Mouse (Mus musculus) myocyte (in vitro differentiated cells): ENCODE results near the gene Lbh.

ENCODE experiments used
- MAX ChIP-seq: IDR thresholded peaks from one replicate; pipeline ENCODE4 v1.6.1; 2011; ENCODE audit warnings: low read depth, mild to moderate bottlenecking, control low read depth
- MYOD1 ChIP-seq, 3 experiments: IDR thresholded peaks; one replicate each; pipeline ENCODE4 v1.6.1; 2011; ENCODE audit warnings: control low read depth in 2 of 3, low read depth in 2 of 3, mild to moderate bottlenecking in 2 of 3, moderate library complexity in 1 of 3; ENCODE audit not compliant: insufficient read length in 2 of 3, control insufficient read depth in 1 of 3
- POLR2A ChIP-seq: IDR thresholded peaks from one replicate; pipeline ENCODE4 v1.6.1; 2011; ENCODE audit warnings: low read depth, mild to moderate bottlenecking, control low read depth, moderate library complexity; ENCODE audit not compliant: insufficient read length
- POLR2AphosphoS2 ChIP-seq: IDR thresholded peaks from one replicate; pipeline ENCODE4 v1.6.1; 2011; ENCODE audit warnings: low read depth, control low read depth; ENCODE audit not compliant: insufficient read length

DNA sequence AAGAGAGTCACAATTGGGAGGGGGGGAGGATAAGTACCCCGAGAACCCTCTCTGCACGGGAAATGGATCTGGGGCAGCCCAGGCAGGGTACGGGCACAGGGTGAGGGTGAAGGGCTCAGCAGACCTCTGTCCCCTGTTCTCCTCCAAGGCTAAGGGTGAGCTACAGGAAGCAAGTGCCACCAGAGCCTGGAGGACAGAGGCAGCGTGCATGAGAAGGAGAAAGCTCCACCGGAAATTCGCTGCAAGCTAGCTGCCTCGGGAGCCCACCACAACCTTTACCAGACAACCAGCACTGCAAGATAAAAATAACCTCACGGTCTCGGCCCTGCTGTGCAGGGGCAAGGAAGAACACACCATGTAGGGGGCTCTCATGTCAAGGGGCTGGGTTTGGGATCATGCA, 30.0 kb downstream of the Lbh start:
- TF ChIP-seq MAX (no peak), POLR2AphosphoS2 (no peak), MYOD1 (IDR thresholded peaks at IDR 0.05; ENCODE audit: control insufficient read depth in 1 of 3, insufficient read length in 2 of 3, low read depth in 2 of 3) (no peak), POLR2A (no peak)
